Mouse (Mus musculus) myocyte (in vitro differentiated cells): Measurements from ENCODE around the gene Tifa.

Experiments used
- E2F4 ChIP-seq: IDR thresholded peaks from one replicate; pipeline ENCODE4 v1.6.1; 2011; ENCODE audit warnings: mild to moderate bottlenecking, control low read depth, moderate library complexity; ENCODE audit not compliant: insufficient read depth
- MAX ChIP-seq: IDR thresholded peaks from one replicate; pipeline ENCODE4 v1.6.1; 2011; ENCODE audit warnings: low read depth, mild to moderate bottlenecking, control low read depth
- MYOD1 ChIP-seq, 3 experiments: IDR thresholded peaks; one replicate each; pipeline ENCODE4 v1.6.1; 2011; ENCODE audit warnings: control low read depth in 2 of 3, low read depth in 2 of 3, mild to moderate bottlenecking in 2 of 3, moderate library complexity in 1 of 3; ENCODE audit not compliant: insufficient read length in 2 of 3, control insufficient read depth in 1 of 3
- POLR2A ChIP-seq: IDR thresholded peaks from one replicate; pipeline ENCODE4 v1.6.1; 2011; ENCODE audit warnings: low read depth, mild to moderate bottlenecking, control low read depth, moderate library complexity; ENCODE audit not compliant: insufficient read length
- SRF ChIP-seq: IDR thresholded peaks from one replicate; pipeline ENCODE4 v1.6.1; 2011; ENCODE audit warnings: low read depth; ENCODE audit not compliant: control insufficient read depth, insufficient read length
- TCF12 ChIP-seq: IDR thresholded peaks from one replicate; pipeline ENCODE4 v1.6.1; 2011; ENCODE audit warnings: mild to moderate bottlenecking, control low read depth; ENCODE audit not compliant: poor library complexity, insufficient read depth, severe bottlenecking
- TCF3 ChIP-seq: IDR thresholded peaks from one replicate; pipeline ENCODE4 v1.6.1; 2011; ENCODE audit warnings: low read depth, control low read depth; ENCODE audit not compliant: insufficient read length
- USF1 ChIP-seq: IDR thresholded peaks from one replicate; pipeline ENCODE4 v1.6.1; 2011; ENCODE audit warnings: low read depth, mild to moderate bottlenecking, control low read depth, moderate library complexity

- no peak for TF ChIP-seq TCF12
- no peak for TF ChIP-seq MAX
- TF ChIP-seq POLR2A, result no peak
- no peak for TF ChIP-seq SRF
- TF ChIP-seq E2F4, result no peak
- no peak for TF ChIP-seq TCF3
- no peak for TF ChIP-seq USF1
- TF ChIP-seq MYOD1 (IDR thresholded peaks at IDR 0.05; ENCODE audit: control insufficient read depth in 1 of 3, insufficient read length in 2 of 3, low read depth in 2 of 3), result no peak
Measured at GRCm38 (mm10) chr3:127879968-127880367, 90.4 kb downstream of the Tifa start.
